Mouse (Mus musculus): ENCODE measurements around the gene Bcl2l10.

Gene Bcl2l10

DNA sequence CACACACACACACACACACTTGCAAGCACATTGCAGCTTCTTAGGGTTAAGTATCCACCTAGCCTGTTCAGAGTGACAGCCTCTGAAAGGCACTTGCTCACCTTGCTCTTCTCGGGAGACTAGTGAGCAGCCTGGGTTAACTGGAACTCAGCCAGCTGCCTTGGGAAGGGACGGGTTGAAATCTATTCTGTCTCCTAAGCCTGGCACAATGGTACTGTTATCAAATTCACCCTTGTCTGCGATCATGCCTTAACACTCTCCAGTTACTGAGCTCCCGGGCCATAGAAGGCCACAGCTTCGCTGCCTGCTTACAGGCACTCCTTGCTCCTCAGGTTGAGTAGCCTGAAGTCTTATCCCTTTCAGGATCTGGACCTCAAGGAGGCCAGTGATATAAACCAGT is 53.1 kb downstream of the Bcl2l10 start:
- no peak for DNase-seq (ENCODE audit: low spot score in 2 of 2)
